14 mouse cellular contexts compared by ENCODE assay signal in genomic region chr2:165976874-165977273, GRCm38 (mm10). TPM values are rescaled to one million over a fixed set of nuclear protein-coding genes. Genes with fewer than 3 reads are reported as not detected.
A peak's percentile ranks its signal among the peaks of the same experiment; 100 is the strongest.
DNase-seq lines count a peak whose midpoint lies in the region; ATAC-seq and TF ChIP-seq lines count a peak whose summit lies in the region.
"Had no signal": no experiment of that assay in that cellular context is flagged by ENCODE, and none has a peak within 500 bp of the region (broad histone marks: within the 10 kb centered on the region; RNA-seq: fewer than 3 reads in every experiment).

No protein-coding gene starts in this region.

- TF ChIP-seq POLR2A in kidney, adult 2 months (IDR thresholded peaks at IDR 0.05; ENCODE audit: low read depth, low read length): no peak

- TF ChIP-seq EP300 in heart, postnatal 0 days (IDR thresholded peaks at IDR 0.05; ENCODE audit: low read depth): no peak

- no peaks in the 10 kb centered on the region; the same call in 1 of the 2 replicates for H3K9me3 ChIP-seq in heart, postnatal 0 days (replicated peaks; ENCODE audit: control insufficient read depth, low read length)
- no peaks in the 10 kb centered on the region for H3K9me3 ChIP-seq in stomach, embryonic 14.5 days (ENCODE audit: control insufficient read depth, low read depth, low read length)
- no peaks in the 10 kb centered on the region for H3K9me3 ChIP-seq in kidney, embryonic 15.5 days (replicated peaks)
- H3K9me3 ChIP-seq: limb, embryonic 15.5 days had no signal

- H3K9ac ChIP-seq in heart, postnatal 0 days (replicated peaks; ENCODE audit: low read depth, low read length): no peak overlapping the region
- no peak overlapping the region for H3K9ac ChIP-seq in stomach, embryonic 14.5 days (replicated peaks; ENCODE audit: low read depth, low read length)
- H3K9ac ChIP-seq in kidney, embryonic 15.5 days: no peak overlapping the region
- H3K9ac ChIP-seq: forebrain, embryonic 13.5 days; hindbrain, embryonic 12.5 days; limb, embryonic 15.5 days had no signal

- peaks cover 6% of the 10 kb centered on the region; the same call in 1 of the 2 replicates for H3K4me1 ChIP-seq in kidney, adult 2 months (ENCODE audit: control insufficient read depth, insufficient read depth, low read length)
- H3K4me1 ChIP-seq in heart, postnatal 0 days (ENCODE audit: control insufficient read depth, insufficient read depth): no peaks in the 10 kb centered on the region
- 0 out of 2 replicates have a peak, but pooled peaks cover 2% of the 10 kb centered on the region for H3K4me1 ChIP-seq in stomach, embryonic 14.5 days (ENCODE audit: control insufficient read depth, insufficient read depth, low read length)
- peaks cover 8% of the 10 kb centered on the region; the same call in 1 of the 2 replicates for H3K4me1 ChIP-seq in kidney, embryonic 15.5 days
- H3K4me1 ChIP-seq: forebrain, embryonic 13.5 days; hindbrain, embryonic 12.5 days; limb, embryonic 15.5 days had no signal

- H3K4me2 ChIP-seq in heart, postnatal 0 days (ENCODE audit: low read depth, low read length): no peak overlapping the region
- no peak overlapping the region for H3K4me2 ChIP-seq in stomach, embryonic 14.5 days (replicated peaks; ENCODE audit: low read depth, low read length)
- no peak overlapping the region for H3K4me2 ChIP-seq in kidney, embryonic 15.5 days
- H3K4me2 ChIP-seq: forebrain, embryonic 13.5 days; hindbrain, embryonic 12.5 days; limb, embryonic 15.5 days had no signal

- no peaks in the 10 kb centered on the region for H3K27me3 ChIP-seq in kidney, adult 2 months (replicated peaks; ENCODE audit: control insufficient read depth, insufficient read depth, low read length)
- no peaks in the 10 kb centered on the region for H3K27me3 ChIP-seq in heart, postnatal 0 days (ENCODE audit: control insufficient read depth, insufficient read depth, low read length)
- H3K27me3 ChIP-seq in stomach, embryonic 14.5 days (ENCODE audit: control insufficient read depth, insufficient read depth, low read length): no peaks in the 10 kb centered on the region
- no peaks in the 10 kb centered on the region for H3K27me3 ChIP-seq in kidney, embryonic 15.5 days
- H3K27me3 ChIP-seq: forebrain, embryonic 13.5 days; hindbrain, embryonic 12.5 days; limb, embryonic 15.5 days had no signal

- ATAC-seq in heart, postnatal 0 days (ENCODE audit: insufficient read depth, low read depth): no peak
- no peak for ATAC-seq in stomach, embryonic 14.5 days (ENCODE audit: insufficient number of reproducible peaks, insufficient read depth, low FRiP score, low read depth)
- ATAC-seq in erythroid progenitor cell, adult 5-6 weeks (replicated peaks; ENCODE audit: low FRiP score, poor library complexity, severe bottlenecking): no peak
- ATAC-seq in kidney, embryonic 15.5 days (replicated peaks; ENCODE audit: low FRiP score): no peak
- ATAC-seq: forebrain, embryonic 13.5 days had no signal

- WGBS in kidney, adult 2 months: 67% methylated on average over 5 of the region's 5 CpGs
- WGBS in heart, postnatal 0 days: 36% methylated on average over 5 of the region's 5 CpGs
- WGBS in stomach, embryonic 14.5 days: 59% methylated on average over 5 of the region's 5 CpGs
- 68% methylated on average over 5 of the region's 5 CpGs for WGBS in kidney, embryonic 15.5 days

- H3K4me3 ChIP-seq in kidney, adult 2 months (ENCODE audit: insufficient read depth, low read depth, low read length): no peak overlapping the region
- no peak overlapping the region for H3K4me3 ChIP-seq in heart, postnatal 0 days (ENCODE audit: low read depth, low read length)
- no peak overlapping the region for H3K4me3 ChIP-seq in stomach, embryonic 14.5 days (ENCODE audit: low read depth, low read length)
- H3K4me3 ChIP-seq in kidney, embryonic 15.5 days (replicated peaks): no peak overlapping the region
- H3K4me3 ChIP-seq: forebrain, embryonic 13.5 days; hindbrain, embryonic 12.5 days; limb, embryonic 15.5 days had no signal

- H3K36me3 ChIP-seq in kidney, adult 2 months (ENCODE audit: control insufficient read depth, insufficient read depth, low read length): no peaks in the 10 kb centered on the region
- H3K36me3 ChIP-seq in heart, postnatal 0 days (replicated peaks; ENCODE audit: control insufficient read depth, insufficient read depth, low read length): no peaks in the 10 kb centered on the region
- no peaks in the 10 kb centered on the region for H3K36me3 ChIP-seq in stomach, embryonic 14.5 days (ENCODE audit: control insufficient read depth, insufficient read depth, low read length)
- H3K36me3 ChIP-seq in kidney, embryonic 15.5 days: no peaks in the 10 kb centered on the region
- H3K36me3 ChIP-seq: hindbrain, embryonic 12.5 days; limb, embryonic 15.5 days had no signal

- DNase-seq in kidney, adult 2 months: peak; percentile 60
- no peak for DNase-seq in kidney, adult 18-20 months
- peak; percentile 73 for DNase-seq in MEL-GATA-1-ER (ENCODE audit: extremely low read depth, low read depth)
- no peak for DNase-seq in heart, postnatal 0 days (ENCODE audit: low spot score)
- no peak for DNase-seq in right cerebral cortex, postnatal 25 days
- DNase-seq: cerebellum, adult 9-10 months; kidney, adult 11 months; right cerebral cortex, postnatal 4 days had no signal

- no peak for TF ChIP-seq CTCF in kidney, adult 2 months (conservative IDR thresholded peaks at IDR 0.05; ENCODE audit: insufficient read depth, insufficient read length, low read depth, low read length)
- TF ChIP-seq CTCF in heart, postnatal 0 days (IDR thresholded peaks at IDR 0.05; ENCODE audit: low read depth): no peak

- H3K27ac ChIP-seq in kidney, adult 2 months (ENCODE audit: insufficient read depth, low read depth, low read length): peak overlapping the region; percentile 73
- H3K27ac ChIP-seq in heart, postnatal 0 days (ENCODE audit: low read depth): peak overlapping the region; percentile 16
- peak overlapping the region; percentile 33; the same call in 1 of the 2 replicates for H3K27ac ChIP-seq in stomach, embryonic 14.5 days (ENCODE audit: low read length)
- no peak overlapping the region for H3K27ac ChIP-seq in kidney, embryonic 15.5 days
- H3K27ac ChIP-seq: forebrain, embryonic 13.5 days; hindbrain, embryonic 12.5 days; limb, embryonic 15.5 days had no signal

RNA-seq across cellular contexts. Expression of gene Ncoa3, which starts 15.6 kb away (rescaled TPM):
- polyA plus RNA-seq in kidney, adult 2 months (2012; rRNA removed): 36.3 and 42.0 TPM in 2 replicates
- total RNA-seq in heart, postnatal 0 days (2014; rRNA removed; ENCODE audit: low replicate concordance): 17.7 and 48.7 TPM in 2 replicates
- 5.8 and 6.2 TPM in 2 replicates for polyA plus RNA-seq in heart, postnatal 0 days (2015; fragmentation: Nextera tagmentation; extraction: Ambion mirVana)
- polyA plus RNA-seq in stomach, embryonic 14.5 days (2014; fragmentation: Nextera tagmentation; extraction: Ambion mirVana): 22.8 and 25.7 TPM in 2 replicates
- total RNA-seq in erythroid progenitor cell, adult 5-6 weeks (2015; ENCODE audit: low replicate concordance): 17.6 and 20.5 TPM in 2 replicates
- total RNA-seq in erythroid progenitor cell, adult 5-6 weeks (2017; ENCODE audit: low replicate concordance): 3.6 and 3.9 TPM in 2 replicates
- polyA plus RNA-seq in kidney, embryonic 15.5 days (2015; fragmentation: Nextera tagmentation; extraction: Ambion mirVana): 17.4 and 19.2 TPM in 2 replicates

Comparison
In these comparisons a context has a peak if more than half of its experiments do, and no peak if none do; other contexts are left out.
1. DNase-seq: peak in kidney, adult 2 months (single experiment) and MEL-GATA-1-ER (single experiment); none in kidney, adult 18-20 months (single experiment), heart, postnatal 0 days (single experiment) and right cerebral cortex, postnatal 25 days (single experiment).